Comparison of ENCODE assay signal across 8 mouse cellular contexts in the genomic region with DNA sequence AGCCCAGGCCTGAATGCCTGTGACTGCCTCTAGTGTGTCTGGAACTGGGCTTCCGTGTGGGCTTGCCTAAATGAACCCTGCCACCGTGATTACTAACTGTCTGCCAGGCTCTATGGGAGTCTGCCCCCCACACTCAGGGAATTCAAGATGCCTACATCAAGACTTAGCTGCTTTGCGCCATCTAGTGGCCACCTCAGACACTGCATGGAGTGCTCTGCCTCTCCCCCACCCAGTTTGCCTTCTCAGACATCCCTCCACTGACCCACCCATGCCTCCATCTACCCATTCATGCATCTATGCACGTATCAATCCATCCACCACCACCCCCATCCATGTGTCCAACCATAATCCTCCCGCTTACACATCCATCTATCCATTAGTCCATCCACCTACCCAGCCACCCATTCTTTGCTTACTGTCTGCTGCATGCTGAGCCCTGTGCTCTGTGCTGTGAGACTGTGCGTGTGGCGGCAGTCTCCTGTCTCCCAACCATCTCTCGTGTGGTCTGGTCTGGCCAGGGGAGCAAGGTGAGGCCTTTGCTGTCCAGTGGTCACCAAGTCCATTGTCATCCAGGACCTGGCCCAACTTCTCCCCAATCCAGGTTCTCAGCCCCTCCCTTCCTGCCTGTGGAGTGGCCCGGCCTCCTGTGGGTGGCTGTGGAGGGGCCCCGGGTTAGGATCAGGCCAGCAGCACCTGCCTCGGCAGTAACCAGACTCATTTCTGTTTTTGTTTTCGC. TPM values are rescaled to one million over a fixed set of nuclear protein-coding genes. Genes with fewer than 3 reads are reported as not detected.
DNase-seq lines count a peak whose midpoint lies in the region; ATAC-seq and TF ChIP-seq lines count a peak whose summit lies in the region.

No protein-coding gene starts in this region.

- no peak overlapping the region for H3ac ChIP-seq in C2C12 (ENCODE audit: control insufficient read depth, insufficient read length, low read depth)

- ATAC-seq in kidney, embryonic 16.5 days (ENCODE audit: low FRiP score, low TSS enrichment), result 0 out of 2 replicates have a peak, but pooled peaks have one; percentile 12

- H3K9me3 ChIP-seq in embryonic facial prominence, embryonic 10.5 days, result no peaks in the 10 kb centered on the region
- no peaks in the 10 kb centered on the region for H3K9me3 ChIP-seq in kidney, embryonic 16.5 days (ENCODE audit: low read length)

- peak; percentile 61 for DNase-seq in adrenal gland, adult 2 months
- DNase-seq in embryonic facial prominence, embryonic 10.5 days (ENCODE audit: low spot score), result peak; percentile 83
- DNase-seq in heart, adult 8-10 months (ENCODE audit: low spot score), result peak; percentile 58
- peak; percentile 76 for DNase-seq in liver
- peak; percentile 75 for DNase-seq in naive thymus-derived CD4-positive, alpha-beta T cell, adult 2 months (ENCODE audit: low read depth)
- DNase-seq in telencephalon, adult 2 months (ENCODE audit: low read depth, low spot score), result peak; percentile 63

- H3K4me1 ChIP-seq in embryonic facial prominence, embryonic 10.5 days, result peaks cover 74% of the 10 kb centered on the region
- H3K4me1 ChIP-seq in kidney, embryonic 16.5 days (ENCODE audit: insufficient read depth, low read length), result peaks cover 18% of the 10 kb centered on the region

- peak; percentile 82 for TF ChIP-seq CTCF in C2C12 (IDR thresholded peaks at IDR 0.05; ENCODE audit: control insufficient read depth, insufficient read depth, insufficient read length)

- H3K27me3 ChIP-seq in C2C12 (ENCODE audit: control insufficient read depth, insufficient read depth, insufficient read length), result peaks cover 5% of the 10 kb centered on the region
- peaks cover 92% of the 10 kb centered on the region for H3K27me3 ChIP-seq in embryonic facial prominence, embryonic 10.5 days (replicated peaks; ENCODE audit: low read depth, poor library complexity, severe bottlenecking)
- H3K27me3 ChIP-seq in kidney, embryonic 16.5 days (ENCODE audit: insufficient read depth, low read length), result peaks cover 8% of the 10 kb centered on the region; the same call in 1 of the 2 replicates

- no peak overlapping the region for H3K4me3 ChIP-seq in C2C12 (ENCODE audit: insufficient read depth, poor library complexity, severe bottlenecking)
- peak overlapping the region; percentile 39 for H3K4me3 ChIP-seq in embryonic facial prominence, embryonic 10.5 days
- no peak overlapping the region for H3K4me3 ChIP-seq in kidney, embryonic 16.5 days (ENCODE audit: low read length)

- no peaks in the 10 kb centered on the region for H3K79me2 ChIP-seq in C2C12 (ENCODE audit: control insufficient read depth, insufficient read depth)

- no peak overlapping the region for H3K9ac ChIP-seq in kidney, embryonic 16.5 days (replicated peaks; ENCODE audit: low read length)

- 27% methylated on average over 12 of the region's 12 CpGs for WGBS in embryonic facial prominence, embryonic 10.5 days
- WGBS in kidney, embryonic 16.5 days, result 27% methylated on average over 12 of the region's 12 CpGs

- H3K36me3 ChIP-seq in C2C12 (ENCODE audit: control insufficient read depth, insufficient read depth), result no peaks in the 10 kb centered on the region
- H3K36me3 ChIP-seq in embryonic facial prominence, embryonic 10.5 days (replicated peaks), result no peaks in the 10 kb centered on the region
- H3K36me3 ChIP-seq in kidney, embryonic 16.5 days (ENCODE audit: insufficient read depth, low read length), result no peaks in the 10 kb centered on the region

- no peak overlapping the region for H3K4me2 ChIP-seq in kidney, embryonic 16.5 days (replicated peaks; ENCODE audit: low read depth, low read length)

- H3K27ac ChIP-seq in embryonic facial prominence, embryonic 10.5 days (replicated peaks), result no peak overlapping the region
- H3K27ac ChIP-seq in kidney, embryonic 16.5 days (ENCODE audit: low read length), result no peak overlapping the region

- H3K79me3 ChIP-seq in C2C12 (ENCODE audit: low read depth), result no peaks in the 10 kb centered on the region

TF ChIP-seq in C2C12, 6 proteins besides CTCF, POLR2A, EP300 and RAD21:
- TF ChIP-seq MAX (IDR thresholded peaks at IDR 0.05) (no peak), FOSL1 (IDR thresholded peaks at IDR 0.05; ENCODE audit: insufficient read depth, low read length, poor library complexity, severe bottlenecking) (no peak), MYOD1 (IDR thresholded peaks at IDR 0.05; ENCODE audit: control insufficient read depth, insufficient read length, low read depth) (no peak), USF1 (IDR thresholded peaks at IDR 0.05; ENCODE audit: low read depth) (no peak), MYOG (IDR thresholded peaks at IDR 0.05; ENCODE audit: control insufficient read depth, extremely low read depth, insufficient read length) (no peak), CEBPB (IDR thresholded peaks at IDR 0.05; ENCODE audit: low read depth) (no peak)

RNA-seq across cellular contexts. Expression of a gene that starts 58.3 kb away (rescaled TPM):
- 1.3 TPM for polyA plus RNA-seq in C2C12 (2012; fragmentation: generic; extraction: Trizol)
- 100 to 1,000 TPM; 119 to 172 TPM for total RNA-seq in adrenal gland, adult 2 months (2021)
- 489 and 541 TPM in 2 replicates for polyA plus RNA-seq in adrenal gland, adult 2 months (2012; rRNA removed)
- polyA plus RNA-seq in embryonic facial prominence, embryonic 10.5 days (2016; fragmentation: Nextera tagmentation; extraction: Ambion mirVana), result 3.8 and 6.9 TPM in 2 replicates
- total RNA-seq in heart, adult 8-10 months (2022), result 10 to 100 TPM; 12.1 to 16.5 (median 14.5) TPM
- polyA plus RNA-seq in kidney, embryonic 16.5 days (2015; fragmentation: Nextera tagmentation; extraction: Ambion mirVana), result 22.0 and 31.7 TPM in 2 replicates

Comparison
In these comparisons a context has a peak if more than half of its experiments do, and no peak if none do; other contexts are left out.
1. RNA of a gene that starts 58.3 kb away (polyA plus RNA-seq): 489 to 541 TPM in adrenal gland, adult 2 months; 22.0 to 31.7 TPM in kidney, embryonic 16.5 days, 3.8 to 6.9 TPM in embryonic facial prominence, embryonic 10.5 days and 1.3 TPM in C2C12 (single experiment); every median in the first group is over 10 times any median in the second.
2. Peak in every context shown above with its lines, with median percentiles within 50 percentile points of each other: DNase-seq.